Mouse (Mus musculus) E14TG2a.4 (cell line): ENCODE results near the gene Cdh22.

Source experiments
- CTCF ChIP-seq: conservative IDR thresholded peaks from 2 replicates; pipeline ENCODE4 v1.5.1; 2014; ENCODE audit warnings: low read length
- NANOG ChIP-seq: IDR thresholded peaks from 2 replicates; pipeline ENCODE4 v1.6.1; 2014; ENCODE audit warnings: borderline replicate concordance, low read length, mixed read lengths
- POU5F1 ChIP-seq: IDR thresholded peaks from 2 replicates; pipeline ENCODE4 v1.6.1; 2014; ENCODE audit warnings: low read length, borderline replicate concordance

DNA sequence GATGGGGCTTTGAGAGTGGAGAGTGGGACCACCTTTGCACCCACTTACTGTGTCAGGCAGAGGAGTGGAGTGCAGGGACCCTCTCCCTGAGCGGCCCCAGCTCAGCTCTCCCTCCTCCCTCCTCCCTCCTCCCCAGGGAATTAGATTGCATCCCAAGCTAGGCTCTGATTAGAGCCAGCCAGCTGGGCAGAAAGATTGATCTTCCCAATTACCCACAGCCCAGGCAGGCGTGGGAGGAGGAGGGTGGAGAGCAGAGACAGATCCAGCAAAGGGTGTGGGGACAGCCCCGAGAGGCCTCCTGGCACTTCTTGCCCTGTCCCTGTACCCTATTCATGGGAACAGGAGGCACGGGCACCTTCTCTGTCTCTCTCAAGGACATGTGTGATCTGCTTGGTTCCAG is 105.5 kb downstream of the Cdh22 start:
- TF ChIP-seq CTCF, result no peak
- TF ChIP-seq POU5F1, result no peak
- no peak for TF ChIP-seq NANOG
